Mouse (Mus musculus) ovary, postnatal 14 days (tissue): ENCODE data around the gene Nup210l.
"Not testable (repeated sequence)": the region's sequence is repeated elsewhere in the genome, so short reads cannot be mapped to it uniquely, and the experiment has no call there.

Experiments used
- DNase-seq: peaks from one replicate; pipeline ENCODE4 v3.0.0; 2022; ENCODE audit warnings: low spot score

Nup210l gene

GRCm38 (mm10) chr3:90222941-90223340 is 119.0 kb downstream of the Nup210l start:
- no peak for DNase-seq

- DNase-seq = no peak
These were observed 120.4 kb downstream of the Nup210l start for GRCm38 (mm10) chr3:90224331-90224730.

GRCm38 (mm10) chr3:90231075-90231474 is 127.1 kb downstream of the Nup210l start:
- DNase-seq = no peak

- DNase-seq = peak; percentile 81
These were observed 127.8 kb downstream of the Nup210l start, which contains the start of gene Jtb for GRCm38 (mm10) chr3:90231507-90232333. Gene Jtb (plus strand): TSS chr3:90231597.

- DNase-seq = no peak
These were observed 137.3 kb downstream of the Nup210l start for GRCm38 (mm10) chr3:90241251-90241650.

GRCm38 (mm10) chr3:90241669-90242358 is 137.9 kb downstream of the Nup210l start:
- no peak for DNase-seq

- DNase-seq = peak; percentile 59
These were observed 139.2 kb downstream of the Nup210l start, which contains the start of gene Creb3l4 for GRCm38 (mm10) chr3:90242984-90243775. Gene Creb3l4 (minus strand): TSS chr3:90243512.

GRCm38 (mm10) chr3:90245406-90245805 is 141.5 kb downstream of the Nup210l start:
- DNase-seq = no peak

- no peak for DNase-seq
These were observed 143.7 kb downstream of the Nup210l start for GRCm38 (mm10) chr3:90247630-90247959.

- DNase-seq = peak; percentile 88
These were observed 144.2 kb downstream of the Nup210l start, which contains the start of gene Slc39a1 for GRCm38 (mm10) chr3:90247960-90248745. Gene Slc39a1 (plus strand): TSS chr3:90248172.

GRCm38 (mm10) chr3:90248746-90249100 is 144.8 kb downstream of the Nup210l start:
- DNase-seq = no peak

GRCm38 (mm10) chr3:90250791-90251190 is 146.9 kb downstream of the Nup210l start:
- no peak for DNase-seq

GRCm38 (mm10) chr3:90251731-90252226 is 147.8 kb downstream of the Nup210l start:
- DNase-seq = not testable (repeated sequence)

GRCm38 (mm10) chr3:90252659-90253058 is 148.7 kb downstream of the Nup210l start:
- not testable (repeated sequence) for DNase-seq

GRCm38 (mm10) chr3:90253174-90253573 is 149.2 kb downstream of the Nup210l start:
- not testable (repeated sequence) for DNase-seq

- peak; percentile 85 for DNase-seq
These were observed 149.9 kb downstream of the Nup210l start, which contains the start of gene Crtc2 for GRCm38 (mm10) chr3:90253653-90254418. Gene Crtc2 (plus strand): TSS chr3:90254163.

GRCm38 (mm10) chr3:90254419-90255193 is 150.7 kb downstream of the Nup210l start:
- DNase-seq = no peak

GRCm38 (mm10) chr3:90255194-90255565 is 151.2 kb downstream of the Nup210l start:
- DNase-seq = no peak

GRCm38 (mm10) chr3:90255784-90256353 is 151.9 kb downstream of the Nup210l start:
- DNase-seq = no peak
